Mouse (Mus musculus) intestine, embryonic 15.5 days (tissue): ENCODE results near the gene Ccdc82. TPM values are rescaled to one million over a fixed set of nuclear protein-coding genes. Genes with fewer than 3 reads are reported as not detected.

Experiments used
- ATAC-seq: fragments of 200-750 bp; cut with Nextera tagmentation; 2 replicates; pipeline ENCODE4 v1.8.0; 2017; ENCODE audit warnings: moderate TSS enrichment, moderate library complexity
- H3K27ac ChIP-seq: fragments of 300-500 bp; sonication (generic); 2 replicates; pipeline ENCODE4 v1.5.1; 2015; ENCODE audit warnings: mild to moderate bottlenecking, inconsistent platforms
- H3K27me3 ChIP-seq: fragments of 300-500 bp; sonication (generic); replicated peaks from 2 replicates; pipeline ENCODE4 v1.6.1; 2015; ENCODE audit warnings: inconsistent platforms
- H3K36me3 ChIP-seq: fragments of 300-500 bp; sonication (generic); 2 replicates; pipeline ENCODE4 v1.6.1; 2015; ENCODE audit warnings: inconsistent platforms
- H3K4me1 ChIP-seq: fragments of 300-500 bp; sonication (generic); replicated peaks from 2 replicates; pipeline ENCODE4 v1.6.1; 2015; ENCODE audit warnings: inconsistent platforms
- H3K4me2 ChIP-seq: fragments of 300-500 bp; sonication (generic); replicated peaks from 2 replicates; pipeline ENCODE4 v1.6.1; 2015; ENCODE audit warnings: mild to moderate bottlenecking, inconsistent platforms
- H3K4me3 ChIP-seq: fragments of 300-500 bp; sonication (generic); replicated peaks from 2 replicates; pipeline ENCODE4 v1.5.1; 2015; ENCODE audit warnings: inconsistent platforms
- H3K9ac ChIP-seq: fragments of 300-500 bp; sonication (generic); 2 replicates; pipeline ENCODE4 v1.6.1; 2015; ENCODE audit warnings: inconsistent platforms
- H3K9me3 ChIP-seq: fragments of 300-500 bp; sonication (generic); 2 replicates; pipeline ENCODE4 v1.6.1; 2016; ENCODE audit warnings: inconsistent platforms
- WGBS: fragments of 180-500 bp; shearing (Covaris S2); methylation state at CpG from one replicate; pipeline ENCODE4 v1.1.7; 2015; 5-methylcytosine and 5-hydroxymethylcytosine counted together
- polyA plus RNA-seq: library from polyadenylated mRNA; unstranded; fragments of >200 nt; fragmentation: Nextera tagmentation; extraction: Ambion mirVana; gene quantifications from 2 replicates; pipeline ENCODE4 v1.2.1, GENCODE M21; 2015

Ccdc82 gene
- 7.5 TPM in 2 replicates for polyA plus RNA-seq

GRCm38 (mm10) chr9:13246815-13247638 is at the start of gene Ccdc82:
Ccdc82 (plus strand) TSS chr9:13246955.
- H3K4me2 ChIP-seq = peak within 1 kb of the TSS; percentile 76
- peak within 1 kb of the TSS; percentile 55 for H3K9ac ChIP-seq
- H3K36me3 ChIP-seq = no peaks in the 10 kb centered on the region
- H3K9me3 ChIP-seq = no peaks in the 10 kb centered on the region
- peak within 1 kb of the TSS; percentile 54 for H3K4me3 ChIP-seq
- no peaks in the 10 kb centered on the region for H3K4me1 ChIP-seq
- peak within 1 kb of the TSS; percentile 78 for H3K27ac ChIP-seq
- no peaks in the 10 kb centered on the region for H3K27me3 ChIP-seq
- 2% methylated on average over 29 of the region's 39 CpGs for WGBS
- peak; percentile 99 for ATAC-seq

DNA sequence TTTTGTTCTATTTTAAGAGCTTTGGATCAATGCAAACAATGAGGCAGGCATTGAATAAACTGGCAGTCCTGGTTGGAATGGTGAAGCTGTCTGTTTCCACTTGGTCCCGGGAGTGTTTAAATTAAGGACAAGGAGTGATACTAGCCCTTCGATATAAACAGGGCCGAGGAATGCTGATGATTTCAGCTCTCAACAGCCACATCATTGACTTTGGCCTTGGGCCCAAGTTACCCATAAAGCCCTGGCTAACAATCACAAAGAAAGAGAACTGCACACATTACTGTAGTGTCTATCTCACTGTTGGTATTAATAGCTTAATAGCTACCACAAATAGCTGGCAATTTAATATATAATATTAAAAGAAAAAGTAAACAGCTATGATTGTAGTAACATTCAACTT is 46.7 kb upstream of the Ccdc82 start:
- no peaks in the 10 kb centered on the region for H3K4me1 ChIP-seq
- H3K9ac ChIP-seq = no peak overlapping the region
- H3K4me2 ChIP-seq = no peak overlapping the region
- H3K27ac ChIP-seq = no peak overlapping the region
- H3K9me3 ChIP-seq = no peaks in the 10 kb centered on the region
- ATAC-seq = no peak
- H3K27me3 ChIP-seq = no peaks in the 10 kb centered on the region
- no peak overlapping the region for H3K4me3 ChIP-seq
- 53% methylated on average over 3 of the region's 3 CpGs for WGBS
- no peaks in the 10 kb centered on the region for H3K36me3 ChIP-seq

- Histone ChIP-seq H3K27me3 (no peaks in the 10 kb centered on the region), H3K4me1 (no peaks in the 10 kb centered on the region), H3K27ac (no peak overlapping the region), H3K4me3 (no peak overlapping the region), H3K9ac (no peak overlapping the region), H3K9me3 (no peaks in the 10 kb centered on the region), H3K36me3 (no peaks in the 10 kb centered on the region), H3K4me2 (no peak overlapping the region)
- 74% methylated on average over 1 of the region's 1 CpGs for WGBS
- no peak for ATAC-seq
Observed at GRCm38 (mm10) chr9:13203109-13203508, 43.6 kb upstream of the Ccdc82 start.

- Histone ChIP-seq H3K4me3 (no peak overlapping the region), H3K27ac (no peak overlapping the region), H3K9me3 (no peaks in the 10 kb centered on the region), H3K27me3 (no peaks in the 10 kb centered on the region), H3K4me1 (no peaks in the 10 kb centered on the region), H3K36me3 (no peaks in the 10 kb centered on the region), H3K9ac (no peak overlapping the region), H3K4me2 (no peak overlapping the region)
- 83% methylated on average over 5 of the region's 5 CpGs for WGBS
- no peak for ATAC-seq
Observed at GRCm38 (mm10) chr9:13203681-13204080, 43.1 kb upstream of the Ccdc82 start.

DNA sequence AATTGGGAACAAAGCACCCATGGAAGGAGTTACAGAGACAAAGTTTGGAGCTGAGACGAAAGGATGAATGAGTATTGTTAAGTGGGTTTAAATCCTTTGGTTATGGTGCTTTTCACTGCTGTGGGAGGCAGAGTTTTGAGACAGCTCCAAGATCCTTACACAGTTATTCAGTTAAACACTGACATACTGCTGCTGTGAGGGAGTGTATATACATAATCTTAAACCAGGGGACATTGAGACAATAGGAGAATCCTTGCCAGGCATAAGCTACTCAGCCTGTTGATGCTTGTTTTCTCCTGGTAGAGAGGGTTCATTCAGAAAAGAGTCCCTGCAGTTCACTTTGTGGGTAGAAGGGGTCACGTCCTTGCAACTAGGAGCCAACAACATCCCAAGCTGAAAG is 40.4 kb upstream of the Ccdc82 start:
- H3K27ac ChIP-seq = no peak overlapping the region
- no peak overlapping the region for H3K9ac ChIP-seq
- H3K27me3 ChIP-seq = no peaks in the 10 kb centered on the region
- WGBS = 76% methylated on average over 2 of the region's 2 CpGs
- ATAC-seq = no peak
- H3K4me2 ChIP-seq = no peak overlapping the region
- H3K4me1 ChIP-seq = no peaks in the 10 kb centered on the region
- H3K4me3 ChIP-seq = no peak overlapping the region
- no peaks in the 10 kb centered on the region for H3K36me3 ChIP-seq
- no peaks in the 10 kb centered on the region for H3K9me3 ChIP-seq

GRCm38 (mm10) chr9:13225872-13226271 is 20.9 kb upstream of the Ccdc82 start:
- H3K27ac ChIP-seq = no peak overlapping the region
- 94% methylated on average over 1 of the region's 1 CpGs for WGBS
- H3K9ac ChIP-seq = no peak overlapping the region
- H3K9me3 ChIP-seq = no peaks in the 10 kb centered on the region
- H3K36me3 ChIP-seq = no peaks in the 10 kb centered on the region
- H3K4me3 ChIP-seq = no peak overlapping the region
- H3K4me1 ChIP-seq = no peaks in the 10 kb centered on the region
- ATAC-seq = no peak
- H3K4me2 ChIP-seq = no peak overlapping the region
- H3K27me3 ChIP-seq = no peaks in the 10 kb centered on the region

- 0 out of 2 replicates have a peak, but pooled peaks have one; percentile 20 for ATAC-seq
- Histone ChIP-seq H3K27me3 (no peaks in the 10 kb centered on the region), H3K4me2 (no peak overlapping the region), H3K36me3 (no peaks in the 10 kb centered on the region), H3K9me3 (no peaks in the 10 kb centered on the region), H3K27ac (no peak overlapping the region), H3K4me3 (no peak overlapping the region), H3K9ac (no peak overlapping the region), H3K4me1 (no peaks in the 10 kb centered on the region)
- WGBS = 6% methylated on average over 4 of the region's 4 CpGs
Observed at GRCm38 (mm10) chr9:13230553-13230952, 16.2 kb upstream of the Ccdc82 start.

DNA sequence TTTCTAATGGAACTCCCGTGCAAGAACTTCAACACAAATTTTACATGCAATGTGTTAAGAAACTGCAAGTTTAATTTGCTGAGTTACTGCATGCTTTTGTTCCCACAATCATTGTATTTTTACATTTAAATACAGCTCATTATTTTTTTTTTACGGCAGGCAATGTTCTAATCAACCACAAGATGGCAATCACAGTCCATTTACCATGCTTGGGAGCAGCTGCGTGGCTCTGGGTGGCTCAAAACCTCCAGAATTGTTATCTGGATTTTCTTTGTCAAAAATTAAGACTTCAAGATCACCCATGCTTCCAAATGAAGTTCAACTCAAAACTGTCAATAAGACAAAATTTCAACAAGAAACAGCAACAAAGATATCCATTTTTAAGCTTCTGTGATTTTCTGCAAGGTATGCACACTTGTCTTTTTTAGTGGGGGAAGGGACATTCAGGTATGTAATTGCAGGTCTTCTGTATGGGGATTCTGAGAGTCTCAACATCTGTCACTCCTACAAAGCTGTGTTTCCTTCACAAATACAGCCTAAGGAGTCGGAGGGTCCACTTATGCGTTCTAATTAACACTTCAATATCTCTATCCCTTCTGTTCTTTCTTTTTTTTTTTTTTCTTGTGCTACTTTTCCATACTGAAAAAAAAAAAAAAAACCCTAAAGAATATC is 15.1 kb upstream of the Ccdc82 start:
- H3K9me3 ChIP-seq = no peaks in the 10 kb centered on the region
- 21% methylated on average over 5 of the region's 5 CpGs for WGBS
- H3K4me1 ChIP-seq = no peaks in the 10 kb centered on the region
- no peaks in the 10 kb centered on the region for H3K36me3 ChIP-seq
- H3K27me3 ChIP-seq = no peaks in the 10 kb centered on the region
- H3K9ac ChIP-seq = no peak overlapping the region
- no peak overlapping the region for H3K27ac ChIP-seq
- H3K4me3 ChIP-seq = no peak overlapping the region
- ATAC-seq = no peak
- H3K4me2 ChIP-seq = no peak overlapping the region

GRCm38 (mm10) chr9:13242321-13242720 is 4.4 kb upstream of the Ccdc82 start:
- Histone ChIP-seq H3K36me3 (no peaks in the 10 kb centered on the region), H3K4me2 (no peak overlapping the region)
- no peak for ATAC-seq

DNA sequence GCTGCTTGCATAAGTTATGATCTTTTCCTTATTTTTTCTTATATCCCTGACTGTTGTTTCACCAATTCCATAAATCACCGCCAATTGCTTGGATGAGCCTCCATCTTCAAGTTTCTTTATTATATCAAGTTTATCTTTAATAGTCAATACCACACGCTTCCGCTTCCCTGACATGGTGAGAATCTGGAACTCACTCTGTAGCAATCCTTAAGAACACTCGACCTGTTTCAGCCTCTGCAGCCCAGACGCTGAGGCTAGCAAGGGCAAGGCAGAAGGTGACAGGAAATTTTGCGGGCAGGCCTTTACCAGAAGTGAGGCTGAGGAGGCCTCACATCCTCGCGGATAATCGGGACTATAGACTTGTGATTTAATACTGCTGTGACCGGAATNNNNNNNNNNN is 1.3 kb upstream of the Ccdc82 start, which contains the start of gene Jrkl:
Gene Jrkl (minus strand): TSS at position 349 of the 400 bp plus-strand sequence.
- peak within 1 kb of the TSS; percentile 44 for H3K4me3 ChIP-seq
- H3K4me2 ChIP-seq = peak within 1 kb of the TSS; percentile 59
- no peaks in the 10 kb centered on the region for H3K9me3 ChIP-seq
- H3K27me3 ChIP-seq = no peaks in the 10 kb centered on the region
- H3K36me3 ChIP-seq = no peaks in the 10 kb centered on the region
- H3K4me1 ChIP-seq = no peaks in the 10 kb centered on the region
- H3K9ac ChIP-seq = peak within 1 kb of the TSS; percentile 50
- 5% methylated on average over 10 of the region's 10 CpGs for WGBS
- peak within 1 kb of the TSS; percentile 63; the same call in 1 of the 2 replicates for H3K27ac ChIP-seq
- no peak for ATAC-seq

More at GRCm38 (mm10) chr9:13242321-13242720, 4.4 kb upstream of the Ccdc82 start:
- Histone ChIP-seq H3K4me1 (no peaks in the 10 kb centered on the region), H3K27me3 (no peaks in the 10 kb centered on the region), H3K9me3 (no peaks in the 10 kb centered on the region), H3K27ac (no peak overlapping the region), H3K9ac (no peak overlapping the region), H3K4me3 (no peak overlapping the region)

GRCm38 (mm10) chr9:13248104-13248503 is 1.3 kb downstream of the Ccdc82 start:
- H3K9me3 ChIP-seq = no peaks in the 10 kb centered on the region
- WGBS = 92% methylated on average over 4 of the region's 4 CpGs
- no peaks in the 10 kb centered on the region for H3K36me3 ChIP-seq
- no peak for ATAC-seq
- no peak overlapping the region for H3K4me3 ChIP-seq
- no peaks in the 10 kb centered on the region for H3K27me3 ChIP-seq
- H3K4me2 ChIP-seq = no peak overlapping the region
- H3K4me1 ChIP-seq = no peaks in the 10 kb centered on the region
- H3K9ac ChIP-seq = no peak overlapping the region
- no peak overlapping the region for H3K27ac ChIP-seq

DNA sequence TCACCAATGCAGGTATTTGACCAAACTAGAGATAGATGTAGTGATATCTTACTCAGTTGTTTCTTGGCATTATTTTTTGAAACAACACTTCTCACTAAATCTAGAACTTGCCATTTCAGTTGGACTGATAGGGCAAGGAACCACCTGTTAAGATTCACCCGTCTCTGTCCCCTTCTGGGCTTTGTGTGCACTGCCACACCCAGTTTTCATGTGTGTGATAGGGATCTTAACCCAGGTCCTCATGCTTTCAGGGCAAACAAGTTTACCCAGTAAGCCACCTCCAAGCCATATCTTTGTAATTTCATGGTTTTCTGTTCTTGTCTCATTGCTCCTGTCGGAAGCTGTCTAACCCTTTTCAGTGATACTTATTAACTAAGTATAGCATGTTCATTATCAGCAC is 4.5 kb downstream of the Ccdc82 start:
- Histone ChIP-seq H3K27me3 (no peaks in the 10 kb centered on the region), H3K27ac (no peak overlapping the region), H3K4me3 (no peak overlapping the region), H3K36me3 (no peaks in the 10 kb centered on the region), H3K4me1 (no peaks in the 10 kb centered on the region), H3K9me3 (no peaks in the 10 kb centered on the region), H3K9ac (no peak overlapping the region), H3K4me2 (no peak overlapping the region)
- ATAC-seq = no peak
- WGBS = 70% methylated on average over 2 of the region's 2 CpGs
